Comparison of ENCODE assay signal across 8 mouse cellular contexts in the genomic region with DNA sequence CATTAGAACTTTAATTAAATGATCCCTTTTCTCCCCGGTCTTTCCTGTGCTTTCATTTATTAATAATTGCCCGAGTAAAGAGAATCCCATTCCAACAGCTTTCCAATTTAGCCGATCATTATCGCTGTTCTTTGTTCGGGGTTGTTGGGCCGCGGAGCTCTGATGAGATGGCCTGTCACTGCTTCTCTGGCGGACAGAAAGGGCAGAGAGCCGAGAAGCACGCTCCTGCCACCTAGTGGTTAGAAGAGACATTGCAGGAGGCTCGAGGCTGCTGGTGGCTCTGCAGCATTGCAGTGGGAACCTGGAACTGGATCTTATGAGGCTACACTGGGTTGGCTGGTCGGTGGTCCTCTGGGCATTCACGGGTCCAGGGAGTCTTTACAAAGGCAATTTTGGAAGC. TPM values are rescaled to one million over a fixed set of nuclear protein-coding genes. Genes with fewer than 3 reads are reported as not detected.
DNase-seq lines count a peak whose midpoint lies in the region; ATAC-seq and TF ChIP-seq lines count a peak whose summit lies in the region.

No protein-coding gene starts in this region.

- H3K36me3 ChIP-seq in intestine, embryonic 14.5 days (ENCODE audit: control insufficient read depth, insufficient read depth, low read length) = no peaks in the 10 kb centered on the region

- H3K9me3 ChIP-seq in intestine, embryonic 14.5 days (ENCODE audit: control insufficient read depth, low read length) = 0 out of 2 replicates have a peak, but pooled peaks cover 3% of the 10 kb centered on the region

- peak; percentile 98 for TF ChIP-seq CTCF in cortical plate, adult 2 months (IDR thresholded peaks at IDR 0.05; ENCODE audit: extremely low read depth, insufficient read depth, low read length)

- H3K4me2 ChIP-seq in intestine, embryonic 14.5 days (ENCODE audit: low read length) = peak overlapping the region; percentile 36

- peaks cover 2% of the 10 kb centered on the region; the same call in 1 of the 2 replicates for H3K27me3 ChIP-seq in intestine, embryonic 14.5 days (replicated peaks; ENCODE audit: control insufficient read depth, insufficient read depth, low read length)

- 1% methylated on average over 13 of the region's 13 CpGs for WGBS in intestine, embryonic 14.5 days

- no peak overlapping the region for H3K4me3 ChIP-seq in cortical plate, adult 2 months (ENCODE audit: insufficient read depth, low read length)
- H3K4me3 ChIP-seq in intestine, embryonic 14.5 days (ENCODE audit: low read depth, low read length) = no peak overlapping the region

- no peaks in the 10 kb centered on the region for H3K4me1 ChIP-seq in cortical plate, adult 2 months (ENCODE audit: control insufficient read depth, insufficient read depth, low read length)
- H3K4me1 ChIP-seq in intestine, embryonic 14.5 days (replicated peaks; ENCODE audit: control insufficient read depth, insufficient read depth, low read length) = no peaks in the 10 kb centered on the region

- intact Hi-C loops in gastrocnemius, postnatal 14 days (cut with DNase I; ENCODE audit: low total_unique reads) = loop anchor here (5.0 to 10.0 kb wide), 2 partner anchors 146 to 309 kb away; a partner anchor contains a TSS
- intact Hi-C loops in left cerebral cortex, postnatal 10 days (cut with DNase I) = loop anchor here (5.0 kb wide), 1 partner anchor 146 kb away; a partner anchor contains a TSS

- peak; percentile 66 for ATAC-seq in intestine, embryonic 14.5 days (replicated peaks; ENCODE audit: low FRiP score, low TSS enrichment, low read depth)

- no peak overlapping the region for H3K9ac ChIP-seq in intestine, embryonic 14.5 days (ENCODE audit: low read length)

- TF ChIP-seq POLR2A in cortical plate, adult 2 months (IDR thresholded peaks at IDR 0.05; ENCODE audit: extremely low read depth, insufficient read depth, low read length) = no peak

- H3K27ac ChIP-seq in cortical plate, adult 2 months (ENCODE audit: insufficient read depth, low read length) = no peak overlapping the region
- no peak overlapping the region for H3K27ac ChIP-seq in intestine, embryonic 14.5 days (ENCODE audit: low read depth)

- peak; percentile 87 for DNase-seq in ZHBTc4 (ENCODE audit: low read depth, low spot score)
- peak; percentile 72 for DNase-seq in gastrocnemius, postnatal 14 days
- DNase-seq in intestine, embryonic 14.5 days (ENCODE audit: low spot score) = peak; percentile 86
- DNase-seq in left cerebral cortex, postnatal 10 days (ENCODE audit: extremely low spot score in 1 of 2, low spot score in 2 of 2) = peak; percentile 75 to 89
- DNase-seq in mesoderm, embryonic 11.5 days (ENCODE audit: low read depth, low spot score) = peak; percentile 92
- peak; percentile 86 for DNase-seq in right cerebral cortex, postnatal 25 days
- peak; percentile 53 to 74 for DNase-seq in urinary bladder, postnatal 36 days (ENCODE audit: low spot score in 2 of 2)

RNA-seq across cellular contexts. Expression of a gene that starts 13.4 kb away (rescaled TPM):
- polyA plus RNA-seq in cortical plate, adult 2 months (2012; rRNA removed) = 0.04 and 0.06 TPM in 2 replicates
- total RNA-seq in gastrocnemius, postnatal 14 days (2021) = not detected
- not detected in 2 replicates for polyA plus RNA-seq in intestine, embryonic 14.5 days (2014; fragmentation: Nextera tagmentation; extraction: Ambion mirVana)
- total RNA-seq in left cerebral cortex, postnatal 10 days (2021) = under 1 TPM; 0.10 to 0.17 TPM

RNA-seq across cellular contexts. Expression of a gene that starts 51.3 kb away (rescaled TPM):
- 27.7 and 28.8 TPM in 2 replicates for polyA plus RNA-seq in cortical plate, adult 2 months (2012; rRNA removed)
- under 1 TPM; 0.11 to 0.21 TPM for total RNA-seq in gastrocnemius, postnatal 14 days (2021)
- 3.3 and 4.4 TPM in 2 replicates for polyA plus RNA-seq in intestine, embryonic 14.5 days (2014; fragmentation: Nextera tagmentation; extraction: Ambion mirVana)
- total RNA-seq in left cerebral cortex, postnatal 10 days (2021) = 10 to 100 TPM; 50.2 to 50.6 TPM

Comparison
In these comparisons a context has a peak if more than half of its experiments do, and no peak if none do; other contexts are left out.
1. RNA of a gene that starts 51.3 kb away (total RNA-seq): 50.2 to 50.6 TPM in left cerebral cortex, postnatal 10 days; 0.11 to 0.21 TPM in gastrocnemius, postnatal 14 days; every median in the first group is over 10 times any median in the second.
2. Peak in every context shown above with its lines, with median percentiles within 50 percentile points of each other: DNase-seq.